Mouse (Mus musculus) embryo, embryonic 10 days (tissue): ENCODE data around the gene Pla2g4f.

Experiments used
- DNase-seq: peaks from one replicate; pipeline ENCODE4 v3.0.0-alpha.2; 2015; ENCODE audit warnings: low spot score

The Pla2g4f gene

DNA sequence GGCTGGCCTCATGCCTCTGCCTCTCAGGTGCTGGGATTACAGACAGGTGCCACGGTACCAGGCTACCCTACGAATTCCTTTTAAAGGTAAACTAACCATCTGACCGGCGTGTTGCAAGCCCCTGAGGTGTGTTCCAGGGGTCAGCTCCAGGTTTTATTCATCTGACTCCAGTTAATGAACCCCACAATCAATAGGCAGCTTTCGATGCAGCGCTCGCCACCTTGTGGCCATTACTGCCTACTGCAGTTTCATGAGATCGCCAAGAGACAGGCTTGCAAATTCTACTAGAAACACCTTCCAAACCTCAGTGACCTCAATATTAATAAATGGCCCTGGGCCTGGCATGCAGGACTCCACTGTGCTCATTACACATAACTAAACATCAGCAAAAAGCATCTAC lies 34.0 kb downstream of the Pla2g4f start:
- DNase-seq: peak; percentile 76

DNA sequence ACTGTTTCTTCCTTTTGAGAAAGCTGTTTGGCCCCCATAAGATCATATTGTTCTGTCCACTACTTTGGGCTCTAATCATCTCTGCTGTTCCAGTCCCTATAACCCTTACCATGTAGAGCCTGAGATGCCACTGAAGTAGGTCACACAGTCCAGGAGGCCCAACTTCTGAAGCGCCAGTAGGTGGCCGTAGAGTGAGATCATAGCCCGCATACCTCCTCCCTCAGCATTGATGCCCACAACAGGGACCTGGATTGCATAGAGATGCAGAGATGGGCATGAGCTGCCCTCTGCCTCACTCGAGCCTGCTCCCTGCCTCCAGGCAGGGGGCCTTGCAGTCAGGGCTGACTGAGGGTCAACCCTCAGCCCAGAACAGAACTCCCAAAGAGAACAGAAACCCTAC lies 37.0 kb downstream of the Pla2g4f start:
- DNase-seq: no peak

DNA sequence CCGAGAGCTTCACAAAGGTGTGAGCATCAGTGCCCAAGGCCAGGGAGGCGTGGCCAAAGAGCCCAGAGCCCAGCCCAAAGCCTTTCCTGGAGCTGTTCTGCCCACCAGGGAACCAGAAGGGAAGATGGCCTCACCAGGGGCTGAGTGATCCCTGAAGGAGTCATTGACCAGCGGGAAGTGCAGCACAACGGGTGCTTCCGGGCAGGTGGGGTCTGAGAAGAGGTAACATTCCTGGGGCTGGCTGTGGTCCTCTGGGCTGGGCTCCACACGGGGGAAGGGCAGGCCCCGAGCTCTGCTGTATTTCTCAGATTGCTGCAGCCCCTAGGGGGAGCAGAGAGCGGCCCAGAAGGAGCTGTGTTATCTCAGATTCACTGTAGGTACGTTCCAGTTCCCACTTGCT lies 45.3 kb downstream of the Pla2g4f start:
- peak; percentile 54 for DNase-seq

DNA sequence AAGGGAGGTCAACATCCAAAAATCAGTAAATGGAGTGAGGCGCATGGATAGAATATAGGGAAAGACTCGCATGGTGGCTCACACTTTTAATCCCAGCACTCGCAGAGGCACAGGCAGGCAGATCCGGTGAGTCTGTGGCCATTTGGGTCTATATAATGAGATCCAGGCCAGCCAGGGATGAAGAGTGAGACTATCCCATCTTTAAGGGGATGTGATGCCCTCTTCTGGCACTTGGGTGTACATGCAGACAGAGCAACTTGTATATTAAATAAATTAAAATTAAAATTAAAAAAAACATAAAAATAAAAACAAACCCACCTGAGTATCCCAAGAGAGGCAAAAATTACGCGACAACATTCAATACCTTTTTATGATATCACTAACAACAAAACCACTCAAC lies 48.4 kb downstream of the Pla2g4f start:
- DNase-seq: peak; percentile 42

DNA sequence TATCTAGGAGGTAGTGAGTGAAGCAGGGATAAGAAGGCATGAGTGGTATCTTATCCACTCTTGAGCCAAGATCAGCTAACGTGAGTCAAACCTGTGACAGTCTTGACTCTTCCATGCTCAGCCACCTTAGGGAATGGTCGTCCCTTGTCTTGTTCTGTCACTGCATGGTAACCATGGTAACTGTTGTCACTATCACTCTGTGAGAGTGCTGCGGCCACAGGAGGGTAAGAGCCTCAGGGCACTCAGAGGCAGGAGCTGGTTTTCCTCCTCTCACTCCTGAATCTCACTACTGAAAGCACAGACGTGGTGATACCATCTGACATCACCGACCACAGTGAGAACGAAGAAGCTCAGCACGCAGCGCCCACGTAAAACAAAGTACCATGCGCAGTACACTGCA lies 49.1 kb downstream of the Pla2g4f start:
- peak; percentile 18 for DNase-seq

DNA sequence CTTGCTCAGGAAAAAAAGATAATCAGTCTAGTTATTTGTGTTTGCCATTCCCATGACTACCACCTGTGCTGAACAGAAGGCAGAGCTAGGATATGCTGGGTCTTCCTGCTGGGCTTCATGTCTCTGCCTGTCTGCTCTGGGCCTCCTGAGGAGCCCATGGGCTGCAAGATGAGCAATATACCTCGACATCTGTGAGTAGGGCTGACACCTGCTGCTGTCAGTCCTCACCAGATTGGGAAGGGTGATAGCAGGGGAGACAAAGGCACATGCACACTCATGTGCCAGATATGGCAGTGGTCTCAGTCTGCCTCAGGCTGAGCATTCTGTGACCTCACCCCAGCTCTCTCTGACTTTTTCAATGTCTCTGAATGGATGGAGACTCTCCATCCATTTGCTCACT lies 51.1 kb downstream of the Pla2g4f start:
- DNase-seq: no peak

DNA sequence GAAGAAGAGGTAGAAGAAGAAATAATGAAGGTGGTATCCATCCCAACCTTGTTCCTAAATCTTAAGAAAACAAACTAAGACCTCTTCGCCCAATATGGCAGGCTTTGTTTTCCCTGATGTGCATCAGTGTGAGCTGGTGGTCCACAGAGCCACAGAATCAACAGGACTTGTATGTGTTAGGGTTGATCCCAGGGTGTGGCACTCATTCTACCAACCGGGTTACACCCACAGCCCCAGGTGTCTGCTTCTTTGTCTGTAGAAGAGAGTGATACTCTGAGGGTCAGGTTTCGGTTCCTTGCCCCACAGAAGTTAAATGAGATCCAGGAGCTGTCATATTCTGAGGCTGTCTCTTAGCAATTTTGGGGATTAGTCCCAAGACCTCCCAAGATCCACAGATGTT lies 52.6 kb downstream of the Pla2g4f start:
- no peak for DNase-seq

DNA sequence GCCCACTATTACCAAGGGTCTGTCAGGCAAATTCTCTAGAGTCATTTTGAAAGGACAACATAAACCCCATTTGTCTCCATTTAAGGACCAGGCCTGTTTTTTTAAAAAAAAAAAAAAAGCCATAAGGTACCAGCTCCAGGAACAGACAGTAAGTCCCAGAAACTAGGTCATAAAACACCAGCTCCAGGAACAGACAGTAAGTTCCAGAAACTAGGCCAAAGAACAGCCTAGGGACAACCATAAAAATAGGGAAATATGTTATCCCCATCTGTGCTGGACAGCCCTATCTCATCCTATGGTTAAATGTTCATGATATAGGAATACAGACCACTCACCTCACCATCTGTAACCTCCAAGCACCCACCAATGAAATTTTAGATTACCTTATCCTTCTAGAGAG lies 57.7 kb downstream of the Pla2g4f start:
- no peak for DNase-seq

DNA sequence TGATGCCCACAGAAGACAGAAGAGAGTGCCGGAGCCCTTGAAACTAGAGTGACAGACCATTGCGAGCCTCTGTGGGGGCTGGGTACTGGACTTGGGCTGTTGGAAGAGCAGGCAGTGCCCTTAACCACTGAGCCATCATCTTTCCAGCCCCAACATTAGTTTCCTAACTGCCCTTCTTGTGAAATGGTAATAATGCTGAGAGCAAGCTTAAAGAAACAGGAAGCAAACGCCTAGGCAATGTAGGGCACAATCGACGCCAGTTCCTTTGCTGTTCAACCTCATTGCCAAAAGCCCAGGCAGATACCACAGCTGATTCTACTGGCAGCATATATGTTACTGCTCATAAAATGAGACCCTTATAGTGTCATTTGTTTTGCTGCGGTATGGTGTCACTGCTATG lies 61.3 kb downstream of the Pla2g4f start:
- no peak for DNase-seq
